ENCODE assay signal across 28 mouse cellular contexts in the genomic region with DNA sequence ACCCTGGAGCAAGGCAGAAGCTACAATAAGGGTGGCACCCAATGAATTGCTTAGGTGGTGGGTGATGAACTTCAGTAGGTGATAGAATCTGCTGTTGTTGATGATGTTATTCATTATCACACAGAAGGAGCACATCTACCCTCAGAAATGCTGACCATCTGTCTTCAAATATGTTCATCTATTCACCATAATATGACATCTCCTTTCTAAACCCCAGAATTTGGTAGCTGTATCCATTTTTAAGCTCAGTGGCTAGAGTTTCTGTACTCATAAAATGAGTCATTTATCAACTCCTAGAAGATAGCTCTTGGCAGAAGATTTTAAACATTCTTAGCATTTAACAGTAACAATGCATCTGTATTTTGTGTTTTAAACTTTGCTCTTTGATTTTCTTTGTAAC.
DNase-seq lines count a peak whose midpoint lies in the region; ATAC-seq and TF ChIP-seq lines count a peak whose summit lies in the region.
"Had no signal": no experiment of that assay in that cellular context is flagged by ENCODE, and none has a peak within 500 bp of the region (broad histone marks: within the 10 kb centered on the region; RNA-seq: fewer than 3 reads in every experiment).

No protein-coding gene starts in this region.

- peak; percentile 90 for ATAC-seq in frontal cortex, adult (ENCODE audit: low TSS enrichment)
- ATAC-seq: activated CD4-positive, CD25-positive, alpha-beta regulatory T cell, adult 4 months; forebrain, embryonic 15.5 days had no signal

- H3K27ac ChIP-seq in layer of hippocampus, adult 2 months = no peak overlapping the region
- H3K27ac ChIP-seq: embryonic facial prominence, embryonic 10.5 days; embryonic facial prominence, embryonic 13.5 days; forebrain, embryonic 12.5 days; forebrain, embryonic 15.5 days; heart, adult 2 months; heart, embryonic 10.5 days; heart, embryonic 13.5 days; hindbrain, embryonic 12.5 days; hindbrain, embryonic 15.5 days had no signal

- TF ChIP-seq CTCF in layer of hippocampus, adult 2 months (conservative IDR thresholded peaks at IDR 0.05) = no peak

- intact Hi-C loops in heart, postnatal 36 days (cut with DNase I) = no loop called here

- H3K4me3 ChIP-seq in layer of hippocampus, adult 2 months = no peak overlapping the region
- H3K4me3 ChIP-seq: embryonic facial prominence, embryonic 10.5 days; embryonic facial prominence, embryonic 13.5 days; erythroblast, embryonic 14.5 days; forebrain, embryonic 12.5 days; forebrain, embryonic 15.5 days; heart, adult 2 months; heart, embryonic 10.5 days; heart, embryonic 13.5 days; hindbrain, embryonic 12.5 days; hindbrain, embryonic 15.5 days had no signal

- no peak for DNase-seq in frontal cortex, postnatal 25 days (ENCODE audit: low spot score in 2 of 2)
- DNase-seq in layer of hippocampus, adult 2 months (ENCODE audit: low spot score in 2 of 2) = peak; percentile 16
- DNase-seq in layer of hippocampus, postnatal 25 days (ENCODE audit: extremely low spot score in 1 of 2, low spot score in 1 of 2) = no peak
- DNase-seq in right cerebral cortex, adult 18-20 months = peak; percentile 5
- no peak for DNase-seq in right cerebral cortex, postnatal 25 days
- DNase-seq in heart, postnatal 36 days = no peak
- DNase-seq: adrenal gland, postnatal 10 days; adrenal gland, postnatal 36 days; cerebellum, adult 11-12 months; cerebellum, adult 8-10 months; cerebellum, postnatal 10 days; cerebellum, postnatal 36 days; embryo, embryonic 11 days; gastrocnemius, postnatal 10 days; gastrocnemius, postnatal 36 days; heart, adult 2 months; heart, postnatal 14 days had no signal

Comparison
In these comparisons a context has a peak if more than half of its experiments do, and no peak if none do; other contexts are left out.
1. DNase-seq: peak in layer of hippocampus, adult 2 months (2 of 2) and right cerebral cortex, adult 18-20 months (single experiment); none in frontal cortex, postnatal 25 days (0 of 2), layer of hippocampus, postnatal 25 days (0 of 2), right cerebral cortex, postnatal 25 days (single experiment) and heart, postnatal 36 days (0 of 2).